Mouse (Mus musculus): ENCODE measurements around the gene Trim14.

The Trim14 gene

DNA sequence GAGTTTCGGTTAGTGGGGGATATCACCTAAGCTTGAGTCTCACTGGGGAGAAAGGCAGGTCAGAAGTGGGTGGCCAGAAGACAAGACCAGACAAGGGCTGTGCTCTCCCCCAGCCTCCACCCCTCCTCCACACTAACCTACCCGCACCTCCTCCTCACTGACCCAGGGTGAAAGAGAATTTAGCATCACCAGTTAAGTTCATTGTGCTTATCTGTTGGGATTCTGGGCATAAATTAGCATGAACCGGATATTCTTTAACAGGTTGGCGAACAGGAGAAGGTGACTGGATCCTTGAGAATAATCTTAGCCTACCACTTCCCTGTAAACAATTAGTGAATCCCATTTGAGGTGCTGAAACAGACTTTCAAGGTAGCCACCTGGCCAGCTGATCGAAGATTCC lies 60.8 kb downstream of the Trim14 start:
- DNase-seq = no peak

GRCm38 (mm10) chr4:46465740-46466139 lies 70.2 kb downstream of the Trim14 start:
- DNase-seq = no peak

- peak; percentile 76 for DNase-seq
These were observed 72.7 kb downstream of the Trim14 start for GRCm38 (mm10) chr4:46463130-46463830.

- no peak for DNase-seq
These were observed 77.5 kb downstream of the Trim14 start for GRCm38 (mm10) chr4:46458411-46458810.

DNA sequence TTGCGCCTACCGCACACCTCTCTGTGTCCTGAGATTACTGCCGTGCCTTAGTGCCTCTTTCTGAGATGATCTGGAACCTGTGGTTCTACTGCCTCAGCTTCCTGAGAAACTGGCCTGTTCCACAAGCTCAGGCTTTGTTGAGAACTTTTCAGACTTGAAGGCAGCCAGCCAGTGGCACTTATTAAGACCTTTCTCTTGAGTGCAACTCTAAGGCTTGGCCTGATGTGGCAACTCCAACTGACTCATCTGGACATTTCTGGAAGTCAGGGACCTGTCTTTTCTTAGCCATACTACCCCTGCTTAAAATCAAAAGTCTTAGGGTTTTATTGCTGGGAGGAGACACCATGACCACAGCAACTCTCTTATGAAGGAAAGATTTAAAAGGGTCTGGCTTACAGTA lies 78.8 kb downstream of the Trim14 start:
- no peak for DNase-seq

GRCm38 (mm10) chr4:46456762-46457161 lies 79.2 kb downstream of the Trim14 start:
- no peak for DNase-seq

DNA sequence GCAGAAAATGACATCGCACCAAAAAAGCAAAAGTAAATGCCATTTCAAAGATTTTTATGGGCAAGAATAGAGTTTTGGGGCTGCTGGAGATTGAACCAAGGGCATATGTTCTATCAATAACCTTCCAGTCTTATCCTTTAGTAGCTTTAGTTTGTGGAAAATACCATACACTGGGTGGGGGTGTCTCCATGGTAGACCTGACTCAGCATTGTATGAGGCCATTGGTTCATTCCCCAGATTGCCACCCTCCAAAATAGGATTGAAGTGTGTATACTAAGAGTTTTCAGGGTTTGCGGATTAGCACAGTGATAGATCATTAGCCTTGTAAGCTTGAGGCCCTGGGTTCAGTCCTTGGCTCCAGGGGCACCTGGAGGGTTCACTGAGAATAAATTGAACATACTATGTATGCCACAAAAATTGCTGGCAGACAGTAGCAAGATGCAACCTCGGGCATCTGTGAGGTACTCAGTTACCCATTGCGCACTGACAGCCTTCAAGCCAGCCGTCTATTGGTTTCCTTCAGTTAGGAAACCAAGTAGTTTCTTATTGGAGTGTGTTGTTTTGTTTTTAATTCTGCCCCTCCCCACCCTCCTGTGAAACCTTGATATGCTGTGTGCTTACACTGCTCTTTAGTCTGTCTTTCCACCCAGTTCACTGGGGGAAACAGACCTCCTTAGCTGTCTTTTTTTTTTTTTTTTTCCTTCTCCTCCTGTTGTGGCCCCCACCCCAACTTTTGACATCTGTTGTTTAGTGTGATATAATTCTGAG lies 81.7 kb downstream of the Trim14 start:
- DNase-seq = no peak

- peak; percentile 31 for DNase-seq
These were observed 82.9 kb downstream of the Trim14 start for GRCm38 (mm10) chr4:46452855-46453719.

GRCm38 (mm10) chr4:46452481-46452850 lies 83.5 kb downstream of the Trim14 start:
- peak; percentile 65 for DNase-seq

DNA sequence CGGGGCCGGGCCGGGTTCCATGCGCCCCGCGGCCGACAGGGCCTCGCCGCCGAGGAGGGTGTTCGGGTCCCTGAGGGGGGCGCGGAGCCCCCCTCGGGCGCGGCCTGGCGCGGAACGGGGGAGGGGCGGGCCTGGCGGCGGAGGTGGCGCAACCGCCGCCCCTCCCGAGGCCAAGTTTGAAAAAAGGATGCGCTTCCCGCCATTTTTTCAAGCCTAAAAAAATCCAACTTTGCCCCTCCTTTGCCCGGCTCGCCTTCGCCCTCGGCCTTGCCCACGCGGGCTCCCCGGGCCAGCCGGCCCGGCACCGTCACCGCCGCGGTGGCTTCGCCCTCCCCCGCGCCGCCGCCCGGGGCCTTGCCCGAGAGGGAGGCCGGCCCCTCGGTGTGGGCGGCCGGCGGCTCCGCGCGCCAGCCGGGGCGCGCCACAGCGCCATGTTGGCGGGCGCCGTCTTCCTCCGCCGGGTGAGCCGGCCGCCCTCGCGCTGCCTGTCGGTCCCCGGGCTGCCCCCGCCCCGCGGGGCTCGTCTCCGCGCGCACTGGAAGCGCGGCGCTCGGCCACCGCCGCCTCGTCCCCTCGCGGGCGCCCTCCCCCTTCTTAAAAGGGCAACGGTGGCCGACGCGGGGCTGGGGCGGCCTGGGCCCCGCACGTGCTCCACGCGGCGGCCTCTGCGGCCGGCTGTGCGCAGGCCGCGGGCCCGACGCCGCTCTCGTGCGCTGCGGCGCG lies 84.0 kb downstream of the Trim14 start:
- DNase-seq = peak; percentile 81

GRCm38 (mm10) chr4:46451240-46451757 lies 84.6 kb downstream of the Trim14 start:
- peak; percentile 85 for DNase-seq

- peak; percentile 96 for DNase-seq
These were observed 85.3 kb downstream of the Trim14 start, which contains the start of gene Anp32b for GRCm38 (mm10) chr4:46450519-46451131. Anp32b (plus strand) TSS chr4:46450902.

DNA sequence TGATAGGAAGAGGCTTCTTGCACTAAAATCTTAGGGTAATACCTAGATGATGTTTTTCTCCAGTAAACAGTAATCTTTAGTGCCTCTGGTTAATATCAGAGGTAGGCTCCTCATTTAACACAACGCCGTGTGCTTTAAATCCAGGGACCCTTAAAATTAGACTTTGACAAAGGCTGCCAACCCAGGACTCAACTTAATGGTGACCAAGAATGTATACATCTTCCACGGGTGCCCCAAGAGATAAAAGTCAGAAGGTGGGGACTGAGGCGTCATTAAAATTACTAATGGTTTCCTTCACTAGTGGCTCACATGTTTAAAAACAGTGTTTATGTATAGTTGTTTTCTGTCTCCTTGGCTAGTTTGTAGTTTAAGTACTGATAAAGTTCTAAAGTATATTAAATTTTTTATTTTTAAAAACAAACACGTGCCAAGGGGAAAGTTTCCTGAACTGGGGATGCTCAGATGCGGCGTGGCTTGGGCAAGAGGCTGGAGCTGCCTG lies 85.9 kb downstream of the Trim14 start:
- DNase-seq = no peak

DNA sequence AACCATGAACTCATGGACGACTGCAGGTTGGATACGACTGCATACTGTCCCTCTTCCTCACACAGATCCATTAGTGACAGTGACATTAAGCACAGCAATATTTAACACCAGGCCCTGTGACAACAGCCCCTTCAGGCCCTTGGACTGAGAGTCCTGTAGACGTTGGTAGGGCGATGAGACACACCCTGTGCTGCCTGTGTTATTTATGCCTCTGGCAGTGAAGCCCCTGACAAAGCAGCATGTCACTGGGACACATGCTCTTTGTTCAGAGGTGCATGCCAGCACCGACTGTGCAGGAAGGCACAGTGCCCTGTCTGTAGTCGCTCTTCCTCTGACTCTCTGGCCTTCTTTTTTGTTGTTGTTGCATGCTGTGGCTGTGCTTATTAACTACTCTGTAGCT lies 87.1 kb downstream of the Trim14 start:
- peak; percentile 55 for DNase-seq

- DNase-seq = peak; percentile 40
These were observed 88.5 kb downstream of the Trim14 start for GRCm38 (mm10) chr4:46447461-46447860.

GRCm38 (mm10) chr4:46445237-46445945 lies 90.5 kb downstream of the Trim14 start:
- peak; percentile 40 for DNase-seq
